Mouse (Mus musculus): ENCODE results near the gene Ins2. TPM values are rescaled to one million over a fixed set of nuclear protein-coding genes. Genes with fewer than 3 reads are reported as not detected.

Gene Ins2
- total RNA-seq, 1 experiment = not detected

- H3K9me3 ChIP-seq (ENCODE audit: control insufficient read depth, insufficient read depth, low read depth, low read length) = no peaks in the 10 kb centered on the region
- H3K27ac ChIP-seq (ENCODE audit: insufficient read depth, low read depth, low read length, poor library complexity, severe bottlenecking) = no peak overlapping the region
- no peaks in the 10 kb centered on the region for H3K36me3 ChIP-seq (ENCODE audit: control insufficient read depth, insufficient read depth, low read length, poor library complexity, severe bottlenecking)
- H3K9ac ChIP-seq (ENCODE audit: insufficient read depth, low read depth, low read length, poor library complexity, severe bottlenecking) = no peak overlapping the region
- DNase-seq (ENCODE audit: low read depth, low spot score) = no peak
- no peaks in the 10 kb centered on the region; a peak in 1 of 4 replicates for H3K4me1 ChIP-seq (ENCODE audit: control insufficient read depth in 2 of 2, insufficient read depth in 2 of 2, low read length in 2 of 2, poor library complexity in 1 of 2)
- in situ Hi-C loops (cut with MboI; ENCODE audit: low sequenced_read_pairs in 2 of 2, unreplicated experiment in 2 of 2) = no loop called here
- TF ChIP-seq HCFC1 (IDR thresholded peaks at IDR 0.05; ENCODE audit: borderline replicate concordance, insufficient read depth, low read length) (no peak), ZC3H11A (IDR thresholded peaks at IDR 0.05; ENCODE audit: borderline replicate concordance, low read depth, low read length) (no peak), MAFK (IDR thresholded peaks at IDR 0.05; ENCODE audit: insufficient read depth, low read depth, low read length) (no peak), CHD2 (IDR thresholded peaks at IDR 0.05; ENCODE audit: low read depth, low read length) (no peak), ZNF384 (IDR thresholded peaks at IDR 0.05; ENCODE audit: low read depth, low read length) (no peak)
- H3K4me3 ChIP-seq (ENCODE audit: insufficient read depth in 1 of 2, low read depth in 1 of 2, low read length in 2 of 2, poor library complexity in 1 of 2, severe bottlenecking in 1 of 2) = no peak overlapping the region
These were observed 75.7 kb downstream of the Ins2 start for GRCm38 (mm10) chr7:142667521-142667920.

GRCm38 (mm10) chr7:142666659-142667058 is 76.5 kb downstream of the Ins2 start, which contains the start of gene Igf2:
Gene Igf2, minus strand, starts transcription at chr7:142666816.
- no peaks in the 10 kb centered on the region for H3K9me3 ChIP-seq (ENCODE audit: control insufficient read depth, insufficient read depth, low read depth, low read length)
- no peak for DNase-seq (ENCODE audit: low read depth, low spot score)
- no peak within 1 kb of the TSS for H3K9ac ChIP-seq (ENCODE audit: insufficient read depth, low read depth, low read length, poor library complexity, severe bottlenecking)
- no peaks in the 10 kb centered on the region for H3K36me3 ChIP-seq (ENCODE audit: control insufficient read depth, insufficient read depth, low read length, poor library complexity, severe bottlenecking)
- TF ChIP-seq MAFK (IDR thresholded peaks at IDR 0.05; ENCODE audit: insufficient read depth, low read depth, low read length) (no peak), ZNF384 (IDR thresholded peaks at IDR 0.05; ENCODE audit: low read depth, low read length) (no peak), HCFC1 (IDR thresholded peaks at IDR 0.05; ENCODE audit: borderline replicate concordance, insufficient read depth, low read length) (no peak), ZC3H11A (IDR thresholded peaks at IDR 0.05; ENCODE audit: borderline replicate concordance, low read depth, low read length) (no peak), CHD2 (IDR thresholded peaks at IDR 0.05; ENCODE audit: low read depth, low read length) (no peak)
- in situ Hi-C loops (cut with MboI; ENCODE audit: low sequenced_read_pairs in 2 of 2, unreplicated experiment in 2 of 2) = no loop called here
- no peak within 1 kb of the TSS for H3K4me3 ChIP-seq (ENCODE audit: insufficient read depth in 1 of 2, low read depth in 1 of 2, low read length in 2 of 2, poor library complexity in 1 of 2, severe bottlenecking in 1 of 2)
- H3K27ac ChIP-seq (ENCODE audit: insufficient read depth, low read depth, low read length, poor library complexity, severe bottlenecking) = no peak within 1 kb of the TSS
- H3K4me1 ChIP-seq (ENCODE audit: control insufficient read depth in 2 of 2, insufficient read depth in 2 of 2, low read length in 2 of 2, poor library complexity in 1 of 2) = no peaks in the 10 kb centered on the region; a peak in 1 of 4 replicates

- no peaks in the 10 kb centered on the region; a peak in 1 of 4 replicates for H3K4me1 ChIP-seq (ENCODE audit: control insufficient read depth in 2 of 2, insufficient read depth in 2 of 2, low read length in 2 of 2, poor library complexity in 1 of 2)
- H3K9ac ChIP-seq (ENCODE audit: insufficient read depth, low read depth, low read length, poor library complexity, severe bottlenecking) = no peak overlapping the region
- no peak overlapping the region for H3K4me3 ChIP-seq (ENCODE audit: insufficient read depth in 1 of 2, low read depth in 1 of 2, low read length in 2 of 2, poor library complexity in 1 of 2, severe bottlenecking in 1 of 2)
- no peaks in the 10 kb centered on the region for H3K36me3 ChIP-seq (ENCODE audit: control insufficient read depth, insufficient read depth, low read length, poor library complexity, severe bottlenecking)
- no peak overlapping the region for H3K27ac ChIP-seq (ENCODE audit: insufficient read depth, low read depth, low read length, poor library complexity, severe bottlenecking)
- H3K9me3 ChIP-seq (ENCODE audit: control insufficient read depth, insufficient read depth, low read depth, low read length) = no peaks in the 10 kb centered on the region
- TF ChIP-seq ZNF384 (IDR thresholded peaks at IDR 0.05; ENCODE audit: low read depth, low read length) = no peak
- no peak for TF ChIP-seq CHD2 (IDR thresholded peaks at IDR 0.05; ENCODE audit: low read depth, low read length)
- no peak for TF ChIP-seq MAFK (IDR thresholded peaks at IDR 0.05; ENCODE audit: insufficient read depth, low read depth, low read length)
- no peak for TF ChIP-seq ZC3H11A (IDR thresholded peaks at IDR 0.05; ENCODE audit: borderline replicate concordance, low read depth, low read length)
- no peak for TF ChIP-seq HCFC1 (IDR thresholded peaks at IDR 0.05; ENCODE audit: borderline replicate concordance, insufficient read depth, low read length)
- no peak for DNase-seq (ENCODE audit: low read depth, low spot score)
- in situ Hi-C loops (cut with MboI; ENCODE audit: low sequenced_read_pairs in 2 of 2, unreplicated experiment in 2 of 2) = no loop called here
These were observed 77.1 kb downstream of the Ins2 start for GRCm38 (mm10) chr7:142666109-142666508.

- TF ChIP-seq MAFK (IDR thresholded peaks at IDR 0.05; ENCODE audit: insufficient read depth, low read depth, low read length) (no peak), ZC3H11A (IDR thresholded peaks at IDR 0.05; ENCODE audit: borderline replicate concordance, low read depth, low read length) (no peak), ZNF384 (IDR thresholded peaks at IDR 0.05; ENCODE audit: low read depth, low read length) (no peak), HCFC1 (IDR thresholded peaks at IDR 0.05; ENCODE audit: borderline replicate concordance, insufficient read depth, low read length) (no peak), CHD2 (IDR thresholded peaks at IDR 0.05; ENCODE audit: low read depth, low read length) (no peak)
- Histone ChIP-seq H3K36me3 (ENCODE audit: control insufficient read depth, insufficient read depth, low read length, poor library complexity, severe bottlenecking) (no peaks in the 10 kb centered on the region), H3K9me3 (ENCODE audit: control insufficient read depth, insufficient read depth, low read depth, low read length) (no peaks in the 10 kb centered on the region), H3K4me1 (ENCODE audit: control insufficient read depth in 2 of 2, insufficient read depth in 2 of 2, low read length in 2 of 2, poor library complexity in 1 of 2) (peaks cover 0 to 5% of the 10 kb centered on the region in 2 experiments; a peak in 1 of 4 replicates), H3K9ac (ENCODE audit: insufficient read depth, low read depth, low read length, poor library complexity, severe bottlenecking) (no peak overlapping the region), H3K27ac (ENCODE audit: insufficient read depth, low read depth, low read length, poor library complexity, severe bottlenecking) (no peak overlapping the region), H3K4me3 (ENCODE audit: insufficient read depth in 1 of 2, low read depth in 1 of 2, low read length in 2 of 2, poor library complexity in 1 of 2, severe bottlenecking in 1 of 2) (no peak overlapping the region)
- in situ Hi-C loops (cut with MboI; ENCODE audit: low sequenced_read_pairs in 2 of 2, unreplicated experiment in 2 of 2) = no loop called here
- no peak for DNase-seq (ENCODE audit: low read depth, low spot score)
These were observed 77.8 kb downstream of the Ins2 start for GRCm38 (mm10) chr7:142665364-142665763.
